Mouse (Mus musculus): Measurements from ENCODE around the gene Gm21887. TPM values are rescaled to one million over a fixed set of nuclear protein-coding genes. Genes with fewer than 3 reads are reported as not detected.
A peak's percentile ranks its signal among the peaks of the same experiment; 100 is the strongest.
"Not testable (repeated sequence)": the region's sequence is repeated elsewhere in the genome, so short reads cannot be mapped to it uniquely, and the experiment has no call there.

Gm21887 gene
- polyA plus RNA-seq, 1 experiment from 2014 or later, result 306 TPM

GRCm38 (mm10) chrX:169987368-169987837 is 22.1 kb upstream of the Gm21887 start:
- WGBS, result 85% methylated on average over 28 of the region's 28 CpGs
- Histone ChIP-seq H3K9me3 (ENCODE audit: control insufficient read depth, low read length) (peaks cover 65% of the 10 kb centered on the region), H3K36me3 (ENCODE audit: control insufficient read depth, insufficient read depth, low read length) (peaks cover 63% of the 10 kb centered on the region)
- not testable (repeated sequence) for H3K27me3 ChIP-seq (replicated peaks; ENCODE audit: control insufficient read depth, insufficient read depth, low read length); H3K4me2 ChIP-seq; H3K4me1 ChIP-seq (replicated peaks; ENCODE audit: control insufficient read depth, insufficient read depth, low read length); H3K4me3 ChIP-seq (ENCODE audit: low read depth, low read length); H3K27ac ChIP-seq (ENCODE audit: low read depth, low read length); H3K9ac ChIP-seq (ENCODE audit: low read depth, low read length)
- DNase-seq (ENCODE audit: low spot score), result peak; percentile 71
- ATAC-seq (replicated peaks; ENCODE audit: low FRiP score), result 0 out of 2 replicates have a peak, but pooled peaks have one; percentile 3

- H3K4me3 ChIP-seq (ENCODE audit: low read depth, low read length); H3K9ac ChIP-seq (ENCODE audit: low read depth, low read length); H3K27me3 ChIP-seq (replicated peaks; ENCODE audit: control insufficient read depth, insufficient read depth, low read length); H3K4me2 ChIP-seq; H3K4me1 ChIP-seq (replicated peaks; ENCODE audit: control insufficient read depth, insufficient read depth, low read length); H3K27ac ChIP-seq (ENCODE audit: low read depth, low read length): not testable (repeated sequence)
- ATAC-seq (replicated peaks; ENCODE audit: low FRiP score), result peak; percentile 6; the same call in 1 of the 2 replicates
- DNase-seq (ENCODE audit: low spot score), result peak; percentile 70
- Histone ChIP-seq H3K9me3 (ENCODE audit: control insufficient read depth, low read length) (peaks cover 62% of the 10 kb centered on the region), H3K36me3 (ENCODE audit: control insufficient read depth, insufficient read depth, low read length) (peaks cover 50% of the 10 kb centered on the region)
- WGBS, result 90% methylated on average over 56 of the region's 56 CpGs
Observed at GRCm38 (mm10) chrX:169988571-169989218, 20.8 kb upstream of the Gm21887 start.

GRCm38 (mm10) chrX:169989219-169989595 is 20.3 kb upstream of the Gm21887 start:
- not testable (repeated sequence) for H3K4me2 ChIP-seq; H3K4me3 ChIP-seq (ENCODE audit: low read depth, low read length); H3K27ac ChIP-seq (ENCODE audit: low read depth, low read length); H3K4me1 ChIP-seq (replicated peaks; ENCODE audit: control insufficient read depth, insufficient read depth, low read length); H3K9ac ChIP-seq (ENCODE audit: low read depth, low read length); DNase-seq (ENCODE audit: low spot score); H3K27me3 ChIP-seq (replicated peaks; ENCODE audit: control insufficient read depth, insufficient read depth, low read length)
- Histone ChIP-seq H3K36me3 (ENCODE audit: control insufficient read depth, insufficient read depth, low read length) (peaks cover 49% of the 10 kb centered on the region), H3K9me3 (ENCODE audit: control insufficient read depth, low read length) (peaks cover 60% of the 10 kb centered on the region)
- 85% methylated on average over 8 of the region's 8 CpGs for WGBS
- ATAC-seq (replicated peaks; ENCODE audit: low FRiP score), result peak; percentile 4; the same call in 1 of the 2 replicates

GRCm38 (mm10) chrX:169989691-169990631 is 19.5 kb upstream of the Gm21887 start:
- H3K4me3 ChIP-seq (ENCODE audit: low read depth, low read length); H3K27ac ChIP-seq (ENCODE audit: low read depth, low read length); H3K4me2 ChIP-seq; H3K9ac ChIP-seq (ENCODE audit: low read depth, low read length); H3K27me3 ChIP-seq (replicated peaks; ENCODE audit: control insufficient read depth, insufficient read depth, low read length); ATAC-seq (replicated peaks; ENCODE audit: low FRiP score); H3K4me1 ChIP-seq (replicated peaks; ENCODE audit: control insufficient read depth, insufficient read depth, low read length): not testable (repeated sequence)
- peaks cover 57% of the 10 kb centered on the region for H3K9me3 ChIP-seq (ENCODE audit: control insufficient read depth, low read length)
- 76% methylated on average over 56 of the region's 56 CpGs for WGBS
- peaks cover 45% of the 10 kb centered on the region for H3K36me3 ChIP-seq (ENCODE audit: control insufficient read depth, insufficient read depth, low read length)
- DNase-seq (ENCODE audit: low spot score), result peak; percentile 76

- peaks cover 36% of the 10 kb centered on the region for H3K36me3 ChIP-seq (ENCODE audit: control insufficient read depth, insufficient read depth, low read length)
- not testable (repeated sequence) for H3K4me1 ChIP-seq (replicated peaks; ENCODE audit: control insufficient read depth, insufficient read depth, low read length); H3K27ac ChIP-seq (ENCODE audit: low read depth, low read length); H3K27me3 ChIP-seq (replicated peaks; ENCODE audit: control insufficient read depth, insufficient read depth, low read length); DNase-seq (ENCODE audit: low spot score); H3K4me3 ChIP-seq (ENCODE audit: low read depth, low read length); H3K9ac ChIP-seq (ENCODE audit: low read depth, low read length)
- peaks cover 53% of the 10 kb centered on the region for H3K9me3 ChIP-seq (ENCODE audit: control insufficient read depth, low read length)
- H3K4me2 ChIP-seq, result 0 out of 2 replicates have a peak overlapping the region, but pooled peaks have one; percentile 13
- WGBS, result 19% methylated on average over 17 of the region's 28 CpGs
- peak; percentile 37 for ATAC-seq (replicated peaks; ENCODE audit: low FRiP score)
Observed at GRCm38 (mm10) chrX:169991128-169991873, 18.2 kb upstream of the Gm21887 start.

- peak; percentile 26 for DNase-seq (ENCODE audit: low spot score)
- not testable (repeated sequence) for H3K4me1 ChIP-seq (replicated peaks; ENCODE audit: control insufficient read depth, insufficient read depth, low read length); H3K9ac ChIP-seq (ENCODE audit: low read depth, low read length); ATAC-seq (replicated peaks; ENCODE audit: low FRiP score); H3K27me3 ChIP-seq (replicated peaks; ENCODE audit: control insufficient read depth, insufficient read depth, low read length); H3K27ac ChIP-seq (ENCODE audit: low read depth, low read length); H3K4me3 ChIP-seq (ENCODE audit: low read depth, low read length); H3K4me2 ChIP-seq
- WGBS, result 19% methylated on average over 10 of the region's 15 CpGs
- H3K9me3 ChIP-seq (ENCODE audit: control insufficient read depth, low read length), result peaks cover 47% of the 10 kb centered on the region
- peaks cover 30% of the 10 kb centered on the region for H3K36me3 ChIP-seq (ENCODE audit: control insufficient read depth, insufficient read depth, low read length)
Observed at GRCm38 (mm10) chrX:169992086-169992930, 17.2 kb upstream of the Gm21887 start.

- not testable (repeated sequence) for H3K4me2 ChIP-seq; H3K4me3 ChIP-seq (ENCODE audit: low read depth, low read length); ATAC-seq (replicated peaks; ENCODE audit: low FRiP score); H3K27me3 ChIP-seq (replicated peaks; ENCODE audit: control insufficient read depth, insufficient read depth, low read length); H3K9ac ChIP-seq (ENCODE audit: low read depth, low read length); H3K27ac ChIP-seq (ENCODE audit: low read depth, low read length); H3K4me1 ChIP-seq (replicated peaks; ENCODE audit: control insufficient read depth, insufficient read depth, low read length)
- peak; percentile 24 for DNase-seq (ENCODE audit: low spot score)
- H3K36me3 ChIP-seq (ENCODE audit: control insufficient read depth, insufficient read depth, low read length), result peaks cover 25% of the 10 kb centered on the region
- 56% methylated on average over 5 of the region's 8 CpGs for WGBS
- H3K9me3 ChIP-seq (ENCODE audit: control insufficient read depth, low read length), result peaks cover 42% of the 10 kb centered on the region
Observed at GRCm38 (mm10) chrX:169992951-169993547, 16.4 kb upstream of the Gm21887 start.
